Mouse (Mus musculus): ENCODE results near the gene Capn3.

- TF ChIP-seq CHD2 (IDR thresholded peaks at IDR 0.05; ENCODE audit: low read depth, low read length), result no peak
- TF ChIP-seq MAFK (IDR thresholded peaks at IDR 0.05; ENCODE audit: insufficient read depth, low read depth, low read length), result no peak
These were observed 13.9 kb downstream of the Capn3 start for GRCm38 (mm10) chr2:120469715-120470114.

Measured in ES-E14 (cell line).